Mouse (Mus musculus) intestine, postnatal 0 days (tissue): ENCODE data around the gene Rrp1. TPM values are rescaled to one million over a fixed set of nuclear protein-coding genes. Genes with fewer than 3 reads are reported as not detected.

ENCODE experiments used
- ATAC-seq: fragments of 200-750 bp; cut with Nextera tagmentation; 2 replicates; pipeline ENCODE4 v1.8.0; 2017; ENCODE audit warnings: mild to moderate bottlenecking, moderate TSS enrichment, moderate library complexity
- H3K27ac ChIP-seq: fragments of 300-500 bp; sonication (generic); 2 replicates; pipeline ENCODE4 v1.5.1; 2014; ENCODE audit warnings: mild to moderate bottlenecking, low read depth, low read length, moderate library complexity
- H3K27me3 ChIP-seq: fragments of 300-500 bp; sonication (generic); replicated peaks from 2 replicates; pipeline ENCODE4 v1.6.1; 2014; ENCODE audit warnings: low read length, mixed read lengths; ENCODE audit not compliant: control insufficient read depth, insufficient read depth
- H3K36me3 ChIP-seq: fragments of 300-500 bp; sonication (generic); 2 replicates; pipeline ENCODE4 v1.6.1; 2014; ENCODE audit warnings: mild to moderate bottlenecking, moderate library complexity; ENCODE audit not compliant: control insufficient read depth, insufficient read depth
- H3K4me1 ChIP-seq: fragments of 300-500 bp; sonication (generic); replicated peaks from 2 replicates; pipeline ENCODE4 v1.6.1; 2014; ENCODE audit warnings: antibody characterized with exemption, low read length, mixed read lengths; ENCODE audit not compliant: control insufficient read depth, insufficient read depth
- H3K4me2 ChIP-seq: fragments of 300-500 bp; sonication (generic); replicated peaks from 2 replicates; pipeline ENCODE4 v1.6.1; 2014; ENCODE audit warnings: low read depth, mild to moderate bottlenecking, moderate library complexity
- H3K4me3 ChIP-seq: fragments of 300-500 bp; sonication (generic); 2 replicates; pipeline ENCODE4 v1.5.1; 2014; ENCODE audit warnings: low read depth, low read length
- H3K9ac ChIP-seq: fragments of 300-500 bp; sonication (generic); 2 replicates; pipeline ENCODE4 v1.6.1; 2014; ENCODE audit warnings: mild to moderate bottlenecking, low read depth, low read length
- H3K9me3 ChIP-seq: fragments of 300-500 bp; sonication (generic); 2 replicates; pipeline ENCODE4 v1.6.1; 2016; ENCODE audit warnings: mixed run types; ENCODE audit not compliant: control insufficient read depth
- CTCF ChIP-seq: sonication (generic); IDR thresholded peaks from 2 replicates; pipeline ENCODE4 v1.5.1; 2016; ENCODE audit warnings: low read depth, mild to moderate bottlenecking, control low read depth, antibody characterized with exemption, moderate library complexity
- WGBS: fragments of 180-500 bp; shearing (Covaris S2); extraction: QIAGEN DNeasy Blood & Tissue Kit; methylation state at CpG from one replicate; pipeline ENCODE4 v1.1.7; 2014; 5-methylcytosine and 5-hydroxymethylcytosine counted together
- microRNA-seq: library from miRNA; unstranded; fragments of <30 nt; microRNA quantifications from one replicate; pipeline ENCODE4, GENCODE M21; 2016
- polyA plus RNA-seq: library from polyadenylated mRNA; unstranded; fragments of >200 nt; fragmentation: Nextera tagmentation; extraction: Ambion mirVana; gene quantifications from 2 replicates; pipeline ENCODE4 v1.2.1, GENCODE M21; 2015

The Rrp1 gene
- polyA plus RNA-seq, 1 experiment from 2014 or later: 141 TPM

- no peak for TF ChIP-seq CTCF
- 15% methylated on average over 6 of the region's 6 CpGs for WGBS
- peak overlapping the region; percentile 96 for H3K27ac ChIP-seq
These were observed 61.9 kb downstream of the Rrp1 start for GRCm38 (mm10) chr10:78350796-78351556.

More at GRCm38 (mm10) chr10:78350796-78351556, 61.9 kb downstream of the Rrp1 start:
- ATAC-seq: no peak
- peak overlapping the region; percentile 78 for H3K4me3 ChIP-seq
- 0 out of 2 replicates have a peak, but pooled peaks cover 3% of the 10 kb centered on the region for H3K27me3 ChIP-seq
- no peaks in the 10 kb centered on the region for H3K9me3 ChIP-seq
- H3K36me3 ChIP-seq: no peaks in the 10 kb centered on the region; the same call in 1 of the 2 replicates
- peak overlapping the region; percentile 90 for H3K4me2 ChIP-seq
- peak overlapping the region; percentile 98 for H3K9ac ChIP-seq
- H3K4me1 ChIP-seq: 0 out of 2 replicates have a peak, but pooled peaks cover 4% of the 10 kb centered on the region

Small RNA genes within 50 kb of the gene (microRNA-seq; reads per million reads assigned to microRNA genes)
- gene Mir6410: not detected
- not detected for gene Mir6907
- gene Mir6908: not detected

Other genes with a start within 250 kb of the Rrp1 start
- gene D10Jhu81e, start 243.3 kb downstream of the Rrp1 start, polyA plus RNA-seq: 21.9 and 23.9 TPM in 2 replicates
- gene Pwp2, start 227.9 kb downstream of the Rrp1 start, polyA plus RNA-seq: 4.2 TPM in 2 replicates
- gene Trappc10, start 168.4 kb downstream of the Rrp1 start, polyA plus RNA-seq: 28.1 and 32.1 TPM in 2 replicates
- 277 and 284 TPM in 2 replicates for gene Agpat3, start 60.6 kb downstream of the Rrp1 start, polyA plus RNA-seq
- 1,208 and 1,296 TPM in 2 replicates for gene Cstb, start 12.6 kb upstream of the Rrp1 start, polyA plus RNA-seq
- 22.8 and 26.5 TPM in 2 replicates for gene Pdxk, start 51.9 kb upstream of the Rrp1 start, polyA plus RNA-seq
- not detected in 2 replicates for gene Olfr1358, start 104.4 kb upstream of the Rrp1 start, polyA plus RNA-seq
- gene Ilvbl, start 161.3 kb upstream of the Rrp1 start, polyA plus RNA-seq: 92.8 and 96.8 TPM in 2 replicates
- 6.2 and 6.5 TPM in 2 replicates for gene Syde1, start 178.9 kb upstream of the Rrp1 start, polyA plus RNA-seq
- gene Olfr1357, start 205.0 kb upstream of the Rrp1 start, polyA plus RNA-seq: not detected in 2 replicates